Mouse (Mus musculus) gastrocnemius, adult 2 months (tissue): ENCODE results near the gene Gm28230. TPM values are rescaled to one million over a fixed set of nuclear protein-coding genes. Genes with fewer than 3 reads are reported as not detected.

Experiments
- DNase-seq: peaks from one replicate; pipeline ENCODE4 v3.0.0; 2022
- H3K27ac ChIP-seq: fragments of 200-600 bp; 2 replicates; pipeline ENCODE4 v1.8.1; 2022; ENCODE audit warnings: mild to moderate bottlenecking
- H3K4me3 ChIP-seq: fragments of 200-600 bp; 2 replicates; pipeline ENCODE4 v1.8.1; 2022; ENCODE audit warnings: mild to moderate bottlenecking, moderate library complexity
- CTCF ChIP-seq: fragments of 200-600 bp; IDR thresholded peaks from 2 replicates; pipeline ENCODE4 v1.8.1; 2022; ENCODE audit warnings: antibody characterized with exemption, mild to moderate bottlenecking, moderate library complexity
- intact Hi-C: fragments of 180-260 bp; cut with DNase I; formaldehyde crosslinking; loops from one replicate; pipeline ENCODE4 v1.15.1; 2025
- total RNA-seq, 2 experiments: library from RNA; stranded (reverse); gene quantifications; 2 replicates each; pipeline ENCODE4 v1.2.3; 2021

Gene Gm28230
- total RNA-seq, 2 experiments from 2014 or later, result 0.08 to 0.36 TPM

DNA sequence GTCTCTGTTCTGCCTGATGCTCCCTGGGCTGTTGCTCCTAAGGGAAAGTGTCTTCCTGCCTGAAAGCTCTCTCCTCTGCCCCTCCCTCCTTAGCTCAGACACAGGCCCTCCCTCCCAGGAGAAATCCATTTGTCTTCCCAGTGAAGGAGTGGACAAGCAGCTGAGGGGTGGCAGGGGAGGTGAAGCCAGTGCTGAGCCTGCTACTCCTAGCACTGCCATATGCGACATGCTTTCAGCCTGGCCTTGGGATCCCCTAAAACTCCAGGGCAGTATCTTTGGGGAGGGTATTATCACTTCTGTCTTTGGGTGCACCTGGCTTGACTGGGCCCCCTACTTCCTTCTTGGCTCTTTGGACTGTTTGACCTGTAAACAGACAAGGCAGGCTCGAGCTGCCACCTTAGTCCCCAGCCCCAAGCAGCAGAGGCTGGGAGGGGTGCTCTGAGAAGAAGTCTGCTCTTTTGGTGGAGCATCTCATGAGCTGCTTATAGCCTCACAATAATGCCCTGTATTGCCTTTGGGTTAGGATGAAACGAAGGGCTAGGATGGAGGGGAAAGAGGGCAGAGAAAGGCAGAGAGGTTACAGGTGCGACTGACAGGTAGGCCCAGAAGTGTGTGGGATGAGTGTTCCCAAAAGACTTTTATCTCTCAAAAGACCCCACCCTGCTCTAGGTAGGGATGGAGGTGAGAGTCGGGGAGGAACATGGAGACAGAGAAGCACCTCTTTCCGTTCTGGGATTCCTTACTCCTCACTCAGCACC lies 19.2 kb downstream of the Gm28230 start:
- no peak for TF ChIP-seq CTCF
- Histone ChIP-seq H3K27ac (no peak overlapping the region), H3K4me3 (no peak overlapping the region)
- DNase-seq, result no peak
- intact Hi-C loops, result no loop called here

DNA sequence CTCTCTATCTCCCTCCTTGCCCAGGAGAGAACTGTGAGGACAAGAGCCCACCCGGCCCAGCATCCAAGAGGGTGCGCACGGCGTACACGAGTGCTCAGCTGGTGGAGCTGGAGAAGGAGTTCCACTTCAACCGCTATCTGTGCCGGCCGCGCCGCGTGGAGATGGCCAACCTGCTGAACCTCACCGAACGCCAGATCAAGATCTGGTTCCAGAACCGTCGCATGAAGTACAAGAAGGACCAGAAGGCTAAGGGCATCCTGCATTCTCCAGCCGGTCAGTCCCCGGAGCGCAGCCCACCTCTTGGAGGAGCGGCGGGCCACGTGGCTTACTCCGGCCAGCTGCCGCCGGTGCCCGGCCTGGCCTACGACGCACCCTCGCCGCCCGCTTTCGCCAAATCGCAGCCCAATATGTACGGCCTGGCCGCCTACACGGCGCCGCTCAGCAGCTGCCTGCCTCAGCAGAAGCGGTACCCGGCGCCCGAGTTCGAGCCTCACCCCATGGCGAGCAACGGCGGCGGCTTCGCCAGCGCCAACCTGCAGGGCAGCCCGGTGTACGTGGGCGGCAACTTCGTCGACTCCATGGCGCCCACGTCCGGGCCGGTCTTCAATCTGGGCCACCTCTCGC lies 19.9 kb downstream of the Gm28230 start:
- Histone ChIP-seq H3K27ac (no peak overlapping the region), H3K4me3 (peak overlapping the region; percentile 24; the same call in 1 of the 2 replicates)
- no peak for DNase-seq
- intact Hi-C loops, result no loop called here
- no peak for TF ChIP-seq CTCF

DNA sequence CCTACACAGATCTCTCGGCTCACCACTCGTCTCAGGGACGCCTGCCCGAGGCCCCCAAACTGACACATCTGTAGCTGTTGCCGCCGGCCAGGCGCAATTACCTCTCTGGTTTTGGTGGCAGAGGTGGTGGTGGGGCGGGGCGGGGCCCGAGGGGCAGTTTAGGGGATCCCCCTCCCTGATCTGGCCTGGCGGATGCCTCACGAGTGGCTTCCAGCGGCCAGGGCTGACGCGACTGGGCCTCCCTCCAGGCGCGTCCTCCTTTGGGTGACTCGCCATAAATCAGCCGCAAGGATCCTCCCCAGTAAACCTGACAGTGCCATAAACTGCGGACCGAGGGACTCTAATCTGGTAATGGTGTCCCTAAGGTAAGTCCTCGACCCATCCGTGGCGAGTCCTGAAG lies 20.5 kb downstream of the Gm28230 start:
- TF ChIP-seq CTCF, result no peak
- no peak overlapping the region for H3K4me3 ChIP-seq
- intact Hi-C loops, result no loop called here
- no peak overlapping the region for H3K27ac ChIP-seq
- DNase-seq, result no peak

DNA sequence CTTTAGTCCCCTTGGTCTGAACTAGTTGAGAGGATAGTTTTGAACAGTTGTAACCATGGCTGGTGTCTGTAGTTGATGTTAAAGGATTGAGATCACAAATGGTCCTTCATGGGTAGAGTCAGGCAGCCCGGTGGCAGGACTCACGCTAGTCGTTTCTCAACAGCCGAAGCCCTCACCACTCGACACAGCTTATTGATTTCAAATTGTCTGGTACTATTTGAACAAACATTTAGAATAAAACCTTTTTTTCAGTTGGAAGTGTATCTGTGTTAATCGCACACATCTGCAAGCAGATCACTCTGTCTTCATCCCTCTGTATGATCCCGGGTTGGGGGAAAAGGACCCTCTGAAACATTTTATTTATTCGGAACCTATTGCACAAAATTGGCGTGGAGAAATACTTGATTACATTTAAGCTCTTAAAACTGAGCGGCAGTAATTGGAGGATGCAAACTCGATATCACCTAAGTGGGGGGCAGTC lies 21.2 kb downstream of the Gm28230 start:
- no peak for DNase-seq
- no peak overlapping the region for H3K4me3 ChIP-seq
- intact Hi-C loops, result no loop called here
- TF ChIP-seq CTCF, result no peak
- no peak overlapping the region for H3K27ac ChIP-seq

DNA sequence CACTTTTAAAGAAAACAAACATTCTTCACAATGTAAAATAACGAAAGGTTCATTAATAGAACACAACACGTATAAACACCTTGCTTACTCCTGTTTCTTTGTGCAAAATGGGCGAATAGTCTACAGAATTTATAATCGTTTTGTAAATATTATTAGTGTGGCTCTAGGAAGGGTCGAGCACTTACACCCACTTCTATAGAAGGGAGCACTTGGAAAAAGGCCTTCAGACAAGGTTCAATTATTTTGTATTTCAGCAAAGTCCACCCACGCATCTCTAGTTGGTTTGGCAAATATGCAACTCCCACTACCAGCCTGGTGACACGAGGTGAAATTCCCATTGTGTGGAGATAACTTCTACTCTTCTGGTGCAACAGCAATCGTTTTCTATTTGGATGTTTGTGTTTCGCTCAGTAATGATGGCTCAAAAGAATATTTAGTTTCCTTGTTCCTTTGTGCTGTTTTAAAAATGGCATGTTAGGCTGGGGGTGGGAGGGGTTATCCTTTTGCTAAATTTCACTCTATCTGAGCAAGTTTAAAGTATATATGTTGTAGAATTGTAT lies 22.0 kb downstream of the Gm28230 start:
- TF ChIP-seq CTCF, result no peak
- Histone ChIP-seq H3K4me3 (no peak overlapping the region), H3K27ac (no peak overlapping the region)
- DNase-seq, result no peak
- intact Hi-C loops, result no loop called here

DNA sequence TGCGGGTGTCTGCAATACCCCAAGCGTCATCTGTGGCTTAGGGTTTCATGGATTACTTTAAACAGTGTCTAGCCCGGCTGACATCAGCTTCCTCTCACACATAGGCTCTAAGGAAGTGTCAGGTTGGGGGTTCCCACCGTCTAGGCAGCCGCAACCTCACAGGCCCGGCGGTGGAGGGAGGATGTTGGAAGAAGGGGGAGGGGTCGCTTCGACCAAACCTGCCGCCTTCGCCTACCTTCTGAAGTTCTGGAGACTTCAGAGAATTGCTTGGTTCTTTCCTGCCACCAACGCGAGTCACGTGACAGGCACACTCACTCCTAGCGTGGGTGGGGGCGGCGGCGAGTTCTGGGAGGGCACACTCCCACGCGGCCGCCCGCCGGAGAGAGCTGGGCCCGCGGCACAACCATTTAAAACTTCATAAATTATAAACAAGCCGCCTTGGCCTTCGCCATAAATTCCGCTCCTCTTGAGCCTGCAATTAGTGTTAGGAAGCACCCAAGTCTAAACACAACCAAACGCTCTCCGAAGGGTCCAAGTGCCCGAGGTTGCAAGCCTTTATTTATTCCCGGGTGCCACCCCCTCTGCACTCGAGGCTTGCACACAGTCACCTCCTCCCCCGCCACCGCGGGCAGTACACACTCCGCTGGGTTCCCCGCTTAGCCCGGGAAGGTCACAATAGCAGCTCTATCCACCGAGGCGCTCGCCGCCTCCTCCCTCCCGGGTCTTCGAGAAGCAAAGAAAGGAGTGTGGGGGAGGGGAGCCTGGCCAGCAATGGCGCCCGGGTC lies 23.0 kb downstream of the Gm28230 start:
- H3K4me3 ChIP-seq, result peak overlapping the region; percentile 65
- DNase-seq, result peak; percentile 58
- H3K27ac ChIP-seq, result no peak overlapping the region; the same call in 1 of the 2 replicates
- no peak for TF ChIP-seq CTCF
- intact Hi-C loops, result no loop called here

DNA sequence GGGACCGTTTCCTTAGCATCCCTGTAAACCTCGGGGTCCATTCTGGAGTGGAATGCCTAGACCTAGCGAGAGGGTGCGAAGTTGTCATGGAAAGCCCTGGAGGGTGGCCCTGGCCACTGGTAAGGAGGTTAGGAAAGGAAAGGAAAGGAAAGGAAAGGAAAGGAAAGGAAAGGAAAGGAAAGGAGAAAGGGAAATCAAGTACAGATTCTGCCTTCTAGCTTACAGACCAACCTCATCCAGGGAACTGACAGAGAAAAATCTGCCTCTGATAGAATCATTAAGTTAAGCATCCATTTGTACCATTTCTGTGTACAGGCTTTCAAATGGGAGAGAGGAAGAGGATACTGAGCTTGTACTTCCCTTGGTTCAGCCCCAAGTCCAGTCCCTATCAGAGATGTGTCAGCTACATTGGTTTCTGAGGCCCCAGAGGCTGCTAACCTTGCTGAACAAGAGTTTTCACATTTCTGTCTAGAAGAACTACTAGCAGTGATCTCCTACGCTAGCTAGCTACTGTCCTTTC lies 24.3 kb downstream of the Gm28230 start:
- no peak overlapping the region for H3K27ac ChIP-seq
- TF ChIP-seq CTCF, result no peak
- intact Hi-C loops, result no loop called here
- no peak for DNase-seq
- H3K4me3 ChIP-seq, result no peak overlapping the region

DNA sequence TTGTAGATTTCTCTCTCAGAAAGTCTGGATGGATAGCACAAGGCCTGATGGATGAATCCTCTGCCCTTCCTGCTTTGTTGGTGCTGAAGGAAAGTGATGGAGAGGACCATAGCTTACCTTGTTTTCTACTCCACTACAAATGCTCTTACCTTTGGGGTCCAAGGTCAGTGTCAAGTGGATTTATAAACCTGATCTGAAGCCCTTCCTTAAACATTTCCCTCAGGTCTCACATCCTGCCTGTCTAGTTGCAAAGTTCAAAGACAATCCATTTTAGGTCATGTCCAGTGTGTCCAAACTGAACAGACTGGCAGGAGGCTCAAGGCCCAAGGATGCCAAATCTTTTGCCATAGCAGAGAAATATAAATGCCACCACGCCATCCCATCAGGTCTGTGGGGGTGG lies 25.3 kb downstream of the Gm28230 start:
- DNase-seq, result no peak
- intact Hi-C loops, result no loop called here
- TF ChIP-seq CTCF, result no peak

DNA sequence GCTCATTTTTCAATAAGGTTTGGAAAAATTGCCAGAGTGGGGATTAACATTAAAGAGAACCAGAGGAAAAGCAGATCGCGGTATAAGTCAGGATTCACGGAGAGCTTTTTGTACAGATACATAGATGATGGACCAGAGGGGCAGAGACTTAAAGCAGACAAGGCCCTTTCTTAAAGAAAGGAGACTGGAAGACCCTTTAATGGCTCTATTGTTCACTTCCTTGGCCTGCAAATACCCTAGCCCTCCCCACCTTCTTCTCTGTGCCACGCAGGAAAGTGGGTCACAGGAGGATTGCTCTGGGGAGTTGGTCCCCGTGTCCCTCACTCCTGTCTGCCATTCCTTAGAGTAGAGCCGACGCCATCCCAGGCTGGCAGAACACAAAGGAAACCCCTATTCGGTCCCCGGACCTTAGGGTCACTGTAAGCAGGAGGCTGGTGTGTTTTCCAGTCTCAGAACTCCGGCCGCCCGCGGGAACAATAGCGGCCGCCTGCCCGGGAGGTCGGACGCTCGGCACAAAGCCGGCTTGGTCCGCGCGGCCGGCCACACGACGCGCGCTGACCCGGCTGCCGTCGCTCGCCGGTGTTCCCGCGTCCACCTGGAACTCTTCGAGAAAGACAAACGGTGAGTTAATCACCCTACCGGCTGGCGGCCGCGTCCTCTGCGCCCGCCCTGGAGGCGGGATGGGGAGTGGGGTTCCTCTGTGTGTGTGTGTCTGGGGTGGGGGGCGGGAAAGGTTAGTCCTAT lies 26.1 kb downstream of the Gm28230 start:
- no peak for TF ChIP-seq CTCF
- no peak for DNase-seq
- Histone ChIP-seq H3K4me3 (peak overlapping the region; percentile 61), H3K27ac (no peak overlapping the region)
- intact Hi-C loops, result no loop called here

More for the DNA sequence above, 25.3 kb downstream of the Gm28230 start:
- Histone ChIP-seq H3K4me3 (no peak overlapping the region), H3K27ac (no peak overlapping the region)

DNA sequence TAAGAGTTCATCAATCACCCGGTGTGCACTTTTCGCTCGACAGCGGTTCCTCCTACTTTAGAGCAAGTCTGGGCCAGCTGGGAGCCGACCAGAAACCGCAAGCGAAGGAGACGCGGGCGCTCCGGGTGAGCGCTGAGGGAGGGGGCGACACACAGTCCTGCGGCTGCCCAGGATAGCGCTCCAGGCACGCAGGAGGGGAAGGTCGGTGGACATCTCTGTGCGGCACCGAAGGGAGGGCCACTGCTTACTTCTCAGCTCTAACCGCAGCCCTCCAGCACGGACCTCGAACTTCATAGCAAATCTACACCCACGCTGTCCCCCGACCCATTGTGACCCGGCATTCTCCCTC lies 26.6 kb downstream of the Gm28230 start:
- Histone ChIP-seq H3K27ac (no peak overlapping the region), H3K4me3 (peak overlapping the region; percentile 61)
- no peak for TF ChIP-seq CTCF
- intact Hi-C loops, result no loop called here
- no peak for DNase-seq

DNA sequence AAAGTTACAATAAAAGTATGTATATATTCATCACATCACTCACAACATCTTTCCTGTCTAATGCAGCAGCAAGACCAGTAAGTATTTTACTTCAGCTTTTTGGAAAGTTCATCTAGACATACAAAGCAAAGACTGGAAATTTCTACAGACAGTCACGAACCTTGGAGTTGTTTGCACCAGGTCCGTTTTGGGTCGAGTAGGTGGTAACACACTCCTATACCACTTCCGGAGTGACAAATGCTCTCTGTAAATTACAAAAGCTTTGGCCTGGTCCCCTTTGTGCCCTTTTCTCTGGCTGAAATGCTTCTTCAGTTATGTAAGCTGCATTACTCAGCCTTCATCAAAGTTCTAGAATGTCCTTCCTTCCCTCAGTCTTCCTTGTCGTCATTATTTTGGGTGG lies 27.2 kb downstream of the Gm28230 start:
- Histone ChIP-seq H3K27ac (no peak overlapping the region), H3K4me3 (no peak overlapping the region)
- no peak for TF ChIP-seq CTCF
- no peak for DNase-seq
- intact Hi-C loops, result no loop called here

DNA sequence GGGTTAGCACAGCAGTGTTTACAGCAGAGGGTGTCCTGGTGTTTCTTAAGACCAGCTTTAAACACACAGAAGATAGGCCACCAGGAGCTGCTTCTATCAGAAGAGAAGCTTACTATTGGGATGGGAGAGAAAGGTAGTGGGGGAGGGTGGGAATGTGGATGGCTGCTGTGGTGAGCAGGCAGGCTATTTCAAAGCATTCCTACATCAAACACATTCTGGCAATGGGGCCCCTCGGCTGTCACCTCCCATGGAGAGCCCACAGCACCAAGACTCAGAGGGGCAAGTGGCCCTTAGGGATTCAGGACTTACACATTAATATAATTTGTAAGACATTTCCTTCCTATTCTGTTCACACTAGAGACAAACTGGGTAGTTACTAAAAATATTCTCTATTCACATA lies 33.6 kb downstream of the Gm28230 start:
- no peak overlapping the region for H3K4me3 ChIP-seq

More for the DNA sequence above, 33.6 kb downstream of the Gm28230 start:
- no peak for DNase-seq
- H3K27ac ChIP-seq, result no peak overlapping the region
- TF ChIP-seq CTCF, result no peak
- intact Hi-C loops, result no loop called here
